Mouse (Mus musculus) limb, embryonic 13.5 days (tissue): ENCODE results near the gene Uchl5. TPM values are rescaled to one million over a fixed set of nuclear protein-coding genes. Genes with fewer than 3 reads are reported as not detected.

Experiments
- polyA plus RNA-seq: library from polyadenylated mRNA; unstranded; fragments of >200 nt; fragmentation: Nextera tagmentation; extraction: Ambion mirVana; gene quantifications from 2 replicates; pipeline ENCODE4 v1.2.1, GENCODE M21; 2015

The Uchl5 gene
- polyA plus RNA-seq, 1 experiment from 2014 or later = 87.8 TPM

Other genes starting within 250 kb of the Uchl5 start
- gene B3galt2, start 136.6 kb upstream of the Uchl5 start, polyA plus RNA-seq = 0.88 and 0.98 TPM in 2 replicates
- 25.5 and 27.3 TPM in 2 replicates for gene Cdc73, start 74.4 kb upstream of the Uchl5 start, polyA plus RNA-seq
- 103 and 118 TPM in 2 replicates for gene Glrx2, start 60.9 kb upstream of the Uchl5 start, polyA plus RNA-seq
- 26.1 and 28.6 TPM in 2 replicates for gene Trove2, start 204 bp upstream of the Uchl5 start, polyA plus RNA-seq
- 54.2 and 55.2 TPM in 2 replicates for gene Rgs2, start 226.9 kb downstream of the Uchl5 start, polyA plus RNA-seq